Mouse (Mus musculus) stomach, postnatal 0 days (tissue): Measurements from ENCODE around the gene Cela1.

Source experiments
- CTCF ChIP-seq: IDR thresholded peaks from 2 replicates; pipeline ENCODE4 v1.5.1; 2016; ENCODE audit warnings: antibody characterized with exemption, low read depth, mild to moderate bottlenecking, moderate library complexity
- EP300 ChIP-seq: optimal IDR thresholded peaks from 2 replicates; pipeline ENCODE3; 2016; ENCODE audit warnings: antibody characterized with exemption

- no peak for TF ChIP-seq CTCF
- no peak for TF ChIP-seq EP300
These were observed 46.4 kb downstream of the Cela1 start for GRCm38 (mm10) chr15:100641226-100641810.
